Mouse (Mus musculus) Muller cell, postnatal 12 days (primary cell): ENCODE results near the gene Gm136.
"Not testable (repeated sequence)": the region's sequence is repeated elsewhere in the genome, so short reads cannot be mapped to it uniquely, and the experiment has no call there.

Source experiments
- DNase-seq: peaks from one replicate; pipeline ENCODE4 v3.0.0-alpha.2; 2015; ENCODE audit errors: inconsistent ontology term

Gene Gm136

GRCm38 (mm10) chr4:34756163-34756562 is at the start of gene Gm136:
Gm136 (minus strand) TSS chr4:34756263.
- no peak for DNase-seq

DNA sequence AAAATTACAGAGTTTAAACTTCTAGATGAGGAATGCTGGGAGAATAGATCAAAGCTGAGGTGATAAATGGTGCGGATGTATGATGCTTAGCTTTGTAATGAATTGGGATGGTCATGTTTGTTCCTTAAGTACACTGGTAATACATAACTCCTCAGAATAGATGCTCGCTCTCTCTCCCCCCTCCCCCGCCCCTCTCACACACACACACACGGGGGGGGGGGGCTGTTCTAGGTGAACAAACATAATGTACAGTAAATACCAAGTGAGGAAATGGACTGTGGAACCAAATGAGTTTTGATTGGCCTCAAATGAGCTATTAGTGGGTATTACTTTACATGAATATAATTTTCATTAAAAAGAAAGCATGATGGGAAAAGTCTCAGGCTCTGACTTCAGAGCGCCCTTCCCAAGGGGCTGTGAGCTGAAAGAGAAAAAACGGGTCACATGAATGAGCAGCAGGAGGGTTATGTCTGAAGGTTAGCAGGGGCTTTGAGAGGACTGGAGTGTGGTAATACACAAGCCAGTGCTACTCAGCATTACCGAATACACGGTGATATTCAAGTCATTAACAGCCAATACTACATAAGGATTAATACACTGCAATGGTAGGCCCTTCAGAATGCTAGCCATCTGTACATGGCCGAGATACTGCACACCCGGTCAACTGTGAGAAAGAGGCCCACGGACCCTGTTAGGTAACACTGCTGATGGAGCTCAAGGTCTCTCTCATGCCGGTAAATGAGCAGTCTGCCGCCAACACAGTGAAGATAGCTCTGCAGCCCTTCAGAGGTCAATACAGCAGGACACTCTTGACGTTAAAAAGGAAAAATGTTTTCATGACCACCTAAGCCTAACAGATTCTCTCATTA is 45.3 kb upstream of the Gm136 start:
- no peak for DNase-seq

DNA sequence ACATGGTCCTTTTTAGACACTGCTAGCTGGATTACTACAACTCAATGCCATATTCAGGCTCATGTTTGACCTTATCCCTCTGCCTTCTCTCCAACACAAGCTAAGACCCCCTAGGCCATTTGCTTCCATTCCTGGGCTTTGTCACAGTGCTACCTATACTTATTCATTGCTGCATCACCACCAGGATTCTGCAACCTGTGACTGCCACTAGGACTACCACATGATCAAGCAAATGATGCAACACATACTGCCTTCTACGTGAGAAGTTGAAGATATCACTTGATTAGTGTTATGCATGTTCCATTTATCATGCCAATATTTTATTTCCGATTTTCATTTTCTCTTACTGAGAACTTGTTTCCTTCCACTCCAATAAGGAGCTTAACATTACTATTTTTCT is 41.9 kb upstream of the Gm136 start:
- DNase-seq, result no peak

- DNase-seq, result no peak
Measured at GRCm38 (mm10) chr4:34797294-34797983, 41.4 kb upstream of the Gm136 start.

- DNase-seq, result no peak
Measured at GRCm38 (mm10) chr4:34796294-34796693, 40.2 kb upstream of the Gm136 start.

DNA sequence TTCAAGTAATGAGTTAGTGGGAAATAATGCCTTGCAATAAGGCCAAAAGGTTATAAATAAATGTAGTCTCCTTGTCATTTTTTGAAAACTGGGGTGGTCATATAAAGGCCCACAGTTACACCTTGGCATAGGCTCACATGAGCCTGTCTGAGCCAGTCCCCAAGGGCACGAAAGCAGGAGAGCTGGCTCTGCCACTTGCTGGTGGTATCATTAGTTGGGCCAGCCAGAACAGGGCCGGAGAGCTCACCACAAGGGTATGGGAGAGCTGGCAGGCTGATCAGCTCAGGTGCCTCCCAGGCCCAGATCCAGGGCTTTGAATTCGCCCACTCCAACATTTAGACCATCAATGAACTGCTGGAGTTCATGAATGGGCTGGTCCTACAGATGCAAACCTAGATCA is 30.4 kb upstream of the Gm136 start:
- no peak for DNase-seq

GRCm38 (mm10) chr4:34785646-34786045 is 29.6 kb upstream of the Gm136 start:
- DNase-seq, result no peak

DNA sequence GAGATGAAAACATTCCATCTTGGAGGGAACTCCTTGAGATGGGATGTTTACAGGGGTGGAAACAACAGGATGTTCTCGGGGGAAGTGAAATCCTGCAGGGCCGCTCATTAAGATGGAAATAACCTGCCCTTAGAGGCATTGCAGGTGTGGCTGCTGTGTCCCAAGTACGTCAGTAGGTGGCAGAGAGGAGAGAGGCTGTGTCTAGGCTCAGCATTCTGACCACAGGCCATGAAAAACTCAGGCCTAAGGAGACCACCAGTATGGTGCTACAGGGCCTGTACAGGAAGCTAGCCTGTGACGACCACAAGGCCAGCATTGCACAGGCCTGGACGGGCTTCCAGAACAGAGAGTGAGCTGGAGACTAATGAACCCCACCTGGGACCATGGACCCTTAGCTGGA is 28.8 kb upstream of the Gm136 start:
- no peak for DNase-seq

DNA sequence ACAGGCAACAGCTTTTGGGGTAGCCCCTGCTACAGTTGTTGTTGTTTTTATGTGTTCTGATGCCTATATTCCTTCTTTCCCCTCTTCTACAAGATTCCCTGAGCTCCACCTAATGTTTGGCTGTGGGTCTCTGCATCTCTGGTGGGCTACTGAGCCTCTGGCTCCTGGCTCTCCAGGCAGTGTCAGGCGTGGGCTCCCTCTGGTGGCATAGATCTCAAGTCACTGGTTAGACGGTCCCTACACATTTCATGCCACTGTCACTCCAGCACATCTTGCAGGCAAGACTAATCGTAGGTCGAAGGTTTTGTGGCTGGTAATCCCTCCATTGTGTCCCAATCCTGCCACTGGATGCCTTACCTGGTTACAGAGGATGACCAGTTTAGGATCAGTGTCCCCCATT is 26.7 kb upstream of the Gm136 start:
- DNase-seq, result no peak

DNA sequence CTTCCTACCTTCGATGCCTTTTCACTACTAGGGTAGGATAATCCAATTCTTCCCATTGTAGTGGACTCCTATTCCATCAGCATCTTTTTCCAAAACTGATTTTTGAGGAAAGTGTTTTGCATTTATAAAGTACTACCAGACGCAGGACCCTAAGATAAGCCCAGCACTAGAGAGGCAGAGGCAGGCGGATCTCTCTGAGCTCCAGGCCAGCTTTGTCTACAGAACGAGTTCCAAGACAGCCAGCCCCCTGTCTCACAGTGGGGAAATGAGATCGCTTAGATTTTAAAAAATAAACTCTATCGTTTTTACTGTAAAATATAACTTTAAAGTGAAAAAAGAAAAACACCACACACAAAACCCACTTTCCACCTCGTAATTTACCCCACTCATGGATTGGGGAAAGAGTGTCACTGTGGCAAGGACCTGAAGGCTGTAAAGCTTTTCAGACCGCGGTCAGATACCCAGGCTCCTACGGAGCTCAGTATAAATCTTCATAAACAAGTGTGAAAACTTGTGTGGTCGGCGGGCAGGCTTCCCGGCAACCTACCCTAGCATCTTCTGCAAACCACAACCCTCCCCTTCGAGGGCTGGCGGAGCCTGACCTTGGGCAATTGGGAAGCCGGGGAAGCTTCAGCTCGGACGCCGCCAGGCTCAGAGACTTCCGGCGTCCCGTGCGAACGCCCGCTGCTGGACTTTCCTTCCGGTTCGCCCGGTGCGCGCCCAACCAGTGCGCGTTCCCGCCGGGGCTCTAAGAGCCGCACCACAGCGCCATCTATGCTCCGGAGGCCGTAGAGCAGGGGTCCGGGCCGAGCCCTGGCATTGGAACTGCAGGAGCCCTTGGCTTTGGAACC is 21.8 kb upstream of the Gm136 start, which contains the start of gene Smim8:
Smim8 (minus strand) TSS at position 747 of the 851 bp plus-strand sequence.
- DNase-seq, result peak; percentile 95

GRCm38 (mm10) chr4:34771652-34772371 is 15.7 kb upstream of the Gm136 start:
- DNase-seq, result no peak

- no peak for DNase-seq
Measured at GRCm38 (mm10) chr4:34749236-34749635, 6.8 kb downstream of the Gm136 start.

DNA sequence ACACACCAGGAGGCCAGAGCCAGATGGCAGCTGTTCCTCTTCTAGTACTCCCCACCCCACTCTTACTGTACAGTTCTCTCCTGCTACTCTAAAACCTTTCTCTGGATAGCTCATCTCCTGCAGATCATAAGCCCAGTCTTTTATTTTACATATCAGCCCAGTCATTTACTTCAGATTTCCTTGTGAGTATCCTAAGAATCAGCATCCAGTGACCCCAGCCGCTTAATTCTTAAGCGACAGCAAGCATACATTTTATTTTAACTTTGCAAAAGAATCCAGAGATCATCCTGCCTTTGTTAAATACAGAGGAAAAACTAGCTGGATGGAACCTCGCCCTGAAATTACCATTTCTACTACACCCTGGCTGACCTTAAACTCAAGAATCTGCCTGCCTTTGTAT is 21.6 kb downstream of the Gm136 start:
- no peak for DNase-seq

DNA sequence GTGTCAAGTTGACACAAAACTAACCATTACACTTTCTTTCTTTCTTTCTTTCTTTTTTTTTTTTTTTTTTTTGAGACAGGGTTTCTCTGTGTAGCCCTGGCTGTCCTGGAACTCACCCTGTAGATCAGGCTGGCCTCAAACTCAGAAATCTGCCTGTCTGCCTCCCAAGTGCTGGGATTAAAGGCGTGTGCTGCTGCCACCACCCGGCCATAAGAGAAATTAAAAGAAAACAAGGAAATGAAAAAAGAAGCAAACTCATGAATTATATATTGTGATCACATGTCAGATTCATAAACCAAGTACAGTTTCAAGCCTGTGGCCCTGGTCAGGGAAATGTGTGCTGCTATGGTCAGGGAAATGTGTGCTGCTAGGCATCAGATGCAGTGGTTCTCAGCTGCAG is 22.6 kb downstream of the Gm136 start:
- not testable (repeated sequence) for DNase-seq

DNA sequence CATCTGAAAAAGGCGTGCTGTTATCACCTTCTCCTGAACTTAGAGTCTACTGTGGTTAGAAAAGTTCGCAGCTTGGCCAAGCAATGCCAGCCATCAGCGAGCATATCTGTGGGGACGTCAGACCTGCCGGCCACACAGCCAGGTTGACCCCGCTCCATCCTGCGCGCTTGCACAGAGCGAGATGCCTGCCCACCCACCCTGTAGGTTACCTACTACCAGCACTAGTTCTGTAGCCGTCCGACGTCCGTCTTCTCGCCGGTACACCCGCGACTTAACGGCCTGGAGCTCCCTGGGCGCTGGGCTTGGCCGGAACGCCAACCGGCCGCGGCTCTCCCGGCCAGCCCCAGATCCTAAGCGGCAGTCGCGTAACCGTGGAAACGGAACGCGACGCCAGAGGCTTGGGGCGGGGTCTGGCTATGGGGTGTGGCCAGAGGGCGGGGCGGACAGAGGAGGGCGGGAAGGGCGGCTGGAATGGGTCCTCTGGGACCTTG is 26.2 kb downstream of the Gm136 start, which contains the start of gene Cfap206:
Cfap206 (minus strand) TSS at position 356 of the 491 bp plus-strand sequence.
- peak; percentile 84 for DNase-seq

DNA sequence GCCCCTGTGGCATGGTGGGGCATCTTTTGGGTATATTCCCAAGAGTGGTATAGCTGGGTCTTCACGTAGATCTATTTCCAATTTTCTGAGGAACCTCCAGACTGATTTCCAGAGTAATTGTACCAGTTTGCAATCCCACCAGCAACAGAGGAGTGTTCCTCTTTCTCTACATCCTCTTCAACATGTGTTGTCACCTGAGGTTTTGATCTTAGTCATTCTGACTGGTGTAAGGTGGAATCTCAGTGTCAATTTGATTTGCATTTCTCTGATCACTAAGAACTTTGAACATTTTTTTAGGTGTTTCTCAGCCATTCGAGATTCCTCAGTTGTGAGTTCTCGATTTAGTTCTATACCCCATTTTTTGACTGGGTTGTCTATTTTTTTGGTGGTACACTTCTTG is 30.4 kb downstream of the Gm136 start:
- not testable (repeated sequence) for DNase-seq

DNA sequence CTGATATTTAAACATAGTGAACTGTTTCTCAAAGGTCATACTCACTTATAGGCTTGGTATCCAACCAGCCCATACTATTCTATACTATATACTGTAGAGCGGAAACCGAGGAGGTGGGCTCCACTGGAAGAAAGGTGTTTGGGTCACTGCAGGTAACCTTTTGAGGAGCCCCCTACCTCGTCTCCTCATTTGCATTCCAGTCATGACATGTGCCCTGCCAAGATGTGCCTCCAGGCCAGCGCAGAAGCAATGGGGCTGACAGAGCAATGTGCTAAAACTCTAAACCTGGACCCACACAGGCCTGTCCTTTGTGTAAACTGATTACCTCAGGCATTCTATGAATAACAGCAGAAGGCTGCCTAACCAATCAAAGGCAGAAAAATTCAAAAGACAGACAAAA is 31.8 kb downstream of the Gm136 start:
- no peak for DNase-seq

DNA sequence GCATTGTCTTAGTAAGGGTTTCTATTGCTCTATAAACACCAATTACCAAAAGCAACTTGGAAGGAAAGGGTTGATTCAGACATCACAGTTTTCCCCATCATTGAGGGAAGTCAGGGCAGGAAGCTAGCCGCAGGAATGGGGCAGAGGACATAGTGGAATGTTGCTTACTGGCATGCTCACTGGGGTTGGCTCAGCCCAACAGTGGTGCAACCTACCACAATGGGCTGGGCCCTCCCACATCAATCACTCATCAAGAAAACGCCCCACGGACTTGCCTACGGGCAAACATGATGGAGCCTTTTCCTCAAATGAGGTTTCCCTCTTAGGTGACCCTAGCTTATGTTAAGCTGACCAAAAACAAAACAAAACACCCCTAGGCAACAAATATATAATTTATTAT is 32.9 kb downstream of the Gm136 start:
- DNase-seq, result no peak

GRCm38 (mm10) chr4:34720127-34720895 is 35.8 kb downstream of the Gm136 start:
- no peak for DNase-seq

DNA sequence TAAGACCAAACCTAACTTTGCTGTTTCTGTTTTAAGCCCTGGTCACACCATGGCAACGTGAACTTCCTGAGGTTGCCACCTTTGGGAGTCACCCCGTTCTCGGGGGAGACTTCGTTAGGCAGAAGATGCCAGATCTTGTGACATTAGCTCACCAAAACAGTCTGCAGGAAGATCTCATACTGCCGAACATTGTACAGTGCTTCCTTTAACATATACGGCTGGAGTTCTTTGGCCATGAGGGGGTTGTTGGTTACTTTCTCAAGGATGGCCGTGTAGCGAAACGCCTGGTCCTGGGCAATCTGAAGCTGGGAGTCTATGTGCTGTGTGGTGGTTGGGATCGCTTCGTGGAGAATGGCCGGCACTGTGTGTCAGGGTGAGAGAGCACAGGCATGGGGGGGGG is 36.6 kb downstream of the Gm136 start:
- no peak for DNase-seq
